Mouse (Mus musculus): Measurements from ENCODE around the gene Rasgef1b. TPM values are rescaled to one million over a fixed set of nuclear protein-coding genes. Genes with fewer than 3 reads are reported as not detected.

Gene Rasgef1b
- total and polyA plus RNA-seq, 3 experiments: 0.17 to 0.26 (median 0.21) TPM

- in situ Hi-C loops (cut with MboI; ENCODE audit: low pct_ligation_motif_present, low pct_unique_long_range_greater_than_20kb, low sequenced_read_pairs): no loop called here
- no peak for DNase-seq (ENCODE audit: extremely low read depth)
- dilution Hi-C loops (cut with MboI; ENCODE audit: extremely low pct_ligation_motif_present, extremely low pct_unique_long_range_greater_than_20kb, low sequenced_read_pairs): no loop called here
- Histone ChIP-seq H3K27ac (ENCODE audit: insufficient read depth, low read depth) (no peak overlapping the region), H3K9me3 (replicated peaks; ENCODE audit: low read length) (no peaks in the 10 kb centered on the region), H3K4me2 (ENCODE audit: insufficient read depth, low read depth, poor library complexity, severe bottlenecking) (no peak overlapping the region), H3K4me1 (ENCODE audit: control insufficient read depth in 1 of 2, insufficient read depth in 2 of 2) (peaks cover 0 to 38% of the 10 kb centered on the region in 2 experiments; a peak in 2 of 4 replicates), H3K4me3 (replicated peaks in 1 of 3; ENCODE audit: low read depth in 2 of 3, low read length in 2 of 3, poor library complexity in 1 of 3) (no peak overlapping the region), H3K79me2 (replicated peaks; ENCODE audit: control insufficient read depth, extremely low read depth, insufficient read depth, poor library complexity, severe bottlenecking) (no peaks in the 10 kb centered on the region), H3K27me3 (replicated peaks) (peaks cover 2% of the 10 kb centered on the region), H3K9ac (ENCODE audit: insufficient read depth, low read depth) (no peak overlapping the region), H3K36me3 (replicated peaks in 1 of 2; ENCODE audit: control insufficient read depth in 1 of 2, insufficient read depth in 1 of 2, low read length in 1 of 2) (no peaks in the 10 kb centered on the region)
- TF ChIP-seq ZKSCAN1 (IDR thresholded peaks at IDR 0.05; ENCODE audit: borderline replicate concordance, low read depth, low read length): no peak
- TF ChIP-seq GABPA (IDR thresholded peaks at IDR 0.05; ENCODE audit: insufficient replicate concordance, low read depth, low read length): no peak
- no peak for TF ChIP-seq SMC3 (IDR thresholded peaks at IDR 0.05; ENCODE audit: low read depth, low read length)
Observed at GRCm38 (mm10) chr5:99413391-99413790, 315.5 kb downstream of the Rasgef1b start.

DNA sequence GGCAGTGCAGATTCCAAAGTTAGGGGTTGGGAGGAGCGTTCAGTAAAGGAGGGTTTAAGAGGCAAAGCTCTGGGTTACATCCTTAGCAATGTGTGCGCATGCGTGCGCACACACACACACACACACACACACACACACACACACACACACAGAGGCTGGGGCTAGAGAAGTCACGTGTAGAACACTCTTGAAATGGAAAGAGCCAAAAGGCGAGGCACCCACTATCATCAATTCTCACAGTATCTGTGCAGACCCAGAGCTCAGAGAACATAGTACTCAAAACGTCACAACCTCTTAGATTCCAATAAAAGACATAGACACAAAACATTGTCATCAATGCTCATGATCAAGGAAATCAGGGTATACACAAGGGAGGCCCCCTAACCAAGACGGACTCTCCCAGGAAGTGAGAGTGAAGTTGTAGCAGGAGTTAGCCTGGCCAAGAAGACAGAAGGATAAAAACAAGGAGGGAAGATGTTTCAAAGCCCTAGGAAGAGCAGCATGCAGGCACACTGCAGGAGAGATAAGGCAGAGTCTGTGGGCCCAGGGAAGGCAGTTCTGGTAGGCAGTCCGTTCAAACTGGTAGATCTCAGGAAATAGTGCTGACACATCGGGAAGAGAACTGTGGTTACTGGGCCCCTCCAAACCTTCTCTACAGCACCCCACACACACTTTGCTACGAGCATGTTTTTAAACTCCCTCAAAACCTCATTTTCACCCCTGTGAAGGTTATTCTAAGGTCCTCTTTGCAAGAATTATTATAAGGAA, 324.3 kb downstream of the Rasgef1b start:
- dilution Hi-C loops (cut with MboI; ENCODE audit: extremely low pct_ligation_motif_present, extremely low pct_unique_long_range_greater_than_20kb, low sequenced_read_pairs): no loop called here
- no peaks in the 10 kb centered on the region for H3K9me3 ChIP-seq (replicated peaks; ENCODE audit: low read length)

GRCm38 (mm10) chr5:99403325-99403724, 325.5 kb downstream of the Rasgef1b start:
- Histone ChIP-seq H3K4me2 (ENCODE audit: insufficient read depth, low read depth, poor library complexity, severe bottlenecking) (no peak overlapping the region), H3K27ac (ENCODE audit: insufficient read depth, low read depth) (no peak overlapping the region), H3K79me2 (replicated peaks; ENCODE audit: control insufficient read depth, extremely low read depth, insufficient read depth, poor library complexity, severe bottlenecking) (no peaks in the 10 kb centered on the region), H3K9ac (ENCODE audit: insufficient read depth, low read depth) (no peak overlapping the region), H3K4me3 (replicated peaks in 1 of 3; ENCODE audit: low read depth in 2 of 3, low read length in 2 of 3, poor library complexity in 1 of 3) (no peak overlapping the region), H3K36me3 (replicated peaks in 1 of 2; ENCODE audit: control insufficient read depth in 1 of 2, insufficient read depth in 1 of 2, low read length in 1 of 2) (no peaks in the 10 kb centered on the region), H3K9me3 (replicated peaks; ENCODE audit: low read length) (no peaks in the 10 kb centered on the region), H3K27me3 (replicated peaks) (no peaks in the 10 kb centered on the region), H3K4me1 (ENCODE audit: control insufficient read depth in 1 of 2, insufficient read depth in 2 of 2) (peaks cover 0 to 4% of the 10 kb centered on the region in 2 experiments; a peak in 1 of 4 replicates)
- TF ChIP-seq UBTF (IDR thresholded peaks at IDR 0.05; ENCODE audit: low read depth, low read length): no peak
- no peak for TF ChIP-seq MAFK (IDR thresholded peaks at IDR 0.05; ENCODE audit: insufficient replicate concordance, low read length)
- no peak for TF ChIP-seq USF2 (conservative IDR thresholded peaks at IDR 0.05; ENCODE audit: low read depth, low read length)
- TF ChIP-seq NRF1 (IDR thresholded peaks at IDR 0.05; ENCODE audit: low read depth, low read length): no peak
- no peak for TF ChIP-seq USF1 (IDR thresholded peaks at IDR 0.05; ENCODE audit: low read depth, low read length)
- no peak for TF ChIP-seq BHLHE40 (IDR thresholded peaks at IDR 0.05; ENCODE audit: low read depth, low read length)
- no peak for TF ChIP-seq JUND (conservative IDR thresholded peaks at IDR 0.05; ENCODE audit: low read depth, low read length)
- no peak for TF ChIP-seq TBP (conservative IDR thresholded peaks at IDR 0.05; ENCODE audit: low read depth, low read length)
- TF ChIP-seq NELFE (IDR thresholded peaks at IDR 0.05; ENCODE audit: low read depth, low read length): no peak
- TF ChIP-seq E2F4 (IDR thresholded peaks at IDR 0.05; ENCODE audit: insufficient replicate concordance, low read depth, low read length): no peak
- no peak for TF ChIP-seq MAX (IDR thresholded peaks at IDR 0.05; ENCODE audit: low read length)
- no peak for TF ChIP-seq HCFC1 (IDR thresholded peaks at IDR 0.05; ENCODE audit: low read depth, low read length)
- no peak for TF ChIP-seq JUN (IDR thresholded peaks at IDR 0.05; ENCODE audit: insufficient read depth, low read depth, low read length)
- TF ChIP-seq MXI1 (IDR thresholded peaks at IDR 0.05; ENCODE audit: low read depth, low read length): no peak
- dilution Hi-C loops (cut with MboI; ENCODE audit: extremely low pct_ligation_motif_present, extremely low pct_unique_long_range_greater_than_20kb, low sequenced_read_pairs): no loop called here
- in situ Hi-C loops (cut with MboI; ENCODE audit: low pct_ligation_motif_present, low pct_unique_long_range_greater_than_20kb, low sequenced_read_pairs): no loop called here
- no peak for DNase-seq (ENCODE audit: extremely low read depth)

More for the DNA sequence above, 324.3 kb downstream of the Rasgef1b start:
- TF ChIP-seq IRF4 (IDR thresholded peaks at IDR 0.05; ENCODE audit: low read depth, low read length): no peak
- no peak for TF ChIP-seq ZKSCAN1 (IDR thresholded peaks at IDR 0.05; ENCODE audit: borderline replicate concordance, low read depth, low read length)
- TF ChIP-seq RAD21 (IDR thresholded peaks at IDR 0.05; ENCODE audit: low read depth, low read length): no peak
- no peak for TF ChIP-seq POLR2AphosphoS2 (IDR thresholded peaks at IDR 0.05; ENCODE audit: low read depth, low read length)
- TF ChIP-seq CHD1 (IDR thresholded peaks at IDR 0.05; ENCODE audit: low read depth, low read length): no peak
- no peak for TF ChIP-seq ZC3H11A (IDR thresholded peaks at IDR 0.05; ENCODE audit: low read depth, low read length)
- no peak for TF ChIP-seq E2F4 (IDR thresholded peaks at IDR 0.05; ENCODE audit: insufficient replicate concordance, low read depth, low read length)
- TF ChIP-seq CTCF (conservative IDR thresholded peaks at IDR 0.05 in 1 of 2, IDR thresholded peaks at IDR 0.05 in 1 of 2; ENCODE audit: low read depth in 2 of 2, low read length in 2 of 2): no peak
- no peak for TF ChIP-seq MAZ (IDR thresholded peaks at IDR 0.05; ENCODE audit: low read depth, low read length)
- no peak overlapping the region for H3K4me2 ChIP-seq (ENCODE audit: insufficient read depth, low read depth, poor library complexity, severe bottlenecking)
- H3K36me3 ChIP-seq (replicated peaks in 1 of 2; ENCODE audit: control insufficient read depth in 1 of 2, insufficient read depth in 1 of 2, low read length in 1 of 2): no peaks in the 10 kb centered on the region
- peaks cover 0 to 4% of the 10 kb centered on the region in 2 experiments; a peak in 1 of 4 replicates for H3K4me1 ChIP-seq (ENCODE audit: control insufficient read depth in 1 of 2, insufficient read depth in 2 of 2)
- H3K9ac ChIP-seq (ENCODE audit: insufficient read depth, low read depth): no peak overlapping the region
- no peak for DNase-seq (ENCODE audit: extremely low read depth)
- no peak overlapping the region for H3K4me3 ChIP-seq (replicated peaks in 1 of 3; ENCODE audit: low read depth in 2 of 3, low read length in 2 of 3, poor library complexity in 1 of 3)
- H3K79me2 ChIP-seq (replicated peaks; ENCODE audit: control insufficient read depth, extremely low read depth, insufficient read depth, poor library complexity, severe bottlenecking): no peaks in the 10 kb centered on the region
- H3K27me3 ChIP-seq (replicated peaks): no peaks in the 10 kb centered on the region
- in situ Hi-C loops (cut with MboI; ENCODE audit: low pct_ligation_motif_present, low pct_unique_long_range_greater_than_20kb, low sequenced_read_pairs): no loop called here
- no peak overlapping the region for H3K27ac ChIP-seq (ENCODE audit: insufficient read depth, low read depth)
